Mouse (Mus musculus) C2C12 (cell line): ENCODE measurements around the gene Rap2a.

Experiments
- CEBPB ChIP-seq: IDR thresholded peaks from one replicate; pipeline ENCODE4 v1.6.1; 2011; ENCODE audit warnings: low read depth, mild to moderate bottlenecking, control low read depth, moderate library complexity
- CTCF ChIP-seq: IDR thresholded peaks from one replicate; pipeline ENCODE4 v1.5.1; 2011; ENCODE audit not compliant: control insufficient read depth, insufficient read depth, insufficient read length
- FOSL1 ChIP-seq: IDR thresholded peaks from one replicate; pipeline ENCODE4 v1.8.0; 2011; ENCODE audit warnings: mild to moderate bottlenecking, low read length; ENCODE audit not compliant: poor library complexity, insufficient read depth, severe bottlenecking
- MAX ChIP-seq: IDR thresholded peaks from one replicate; pipeline ENCODE4 v1.6.1; 2011; ENCODE audit warnings: mild to moderate bottlenecking, control low read depth
- MYOD1 ChIP-seq: IDR thresholded peaks from one replicate; pipeline ENCODE4 v1.6.1; 2011; ENCODE audit warnings: low read depth; ENCODE audit not compliant: control insufficient read depth, insufficient read length
- MYOG ChIP-seq: IDR thresholded peaks from one replicate; pipeline ENCODE4 v1.6.1; 2011; ENCODE audit not compliant: control insufficient read depth, insufficient read length; ENCODE audit errors: extremely low read depth
- USF1 ChIP-seq: IDR thresholded peaks from one replicate; pipeline ENCODE4 v1.6.1; 2011; ENCODE audit warnings: low read depth, mild to moderate bottlenecking, control low read depth, moderate library complexity

DNA sequence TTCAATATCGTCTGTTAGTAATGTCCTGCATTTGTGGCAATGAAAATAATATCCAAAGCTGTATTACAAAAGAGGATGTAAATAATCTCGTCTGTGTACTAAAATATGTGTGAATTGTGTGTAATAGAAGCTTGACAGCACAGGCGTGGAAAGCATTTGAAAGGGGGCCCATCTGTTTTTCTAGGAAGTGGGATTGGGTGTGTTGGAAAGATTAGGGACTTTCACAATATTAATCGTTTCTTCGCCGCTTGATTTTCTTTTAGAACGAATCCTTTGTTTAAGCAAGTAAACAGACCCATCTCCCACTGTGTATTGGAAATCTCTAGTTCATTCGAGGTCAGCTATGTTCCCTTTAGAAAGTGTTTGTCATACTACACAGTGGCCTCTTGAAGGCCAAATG is 64.2 kb downstream of the Rap2a start:
- TF ChIP-seq CTCF (no peak), MYOG (no peak), USF1 (no peak), CEBPB (no peak), MAX (no peak), MYOD1 (no peak), FOSL1 (no peak)
